Mouse (Mus musculus) megakaryocyte, embryonic 14.5 days (primary cell): ENCODE results near the gene Pprc1.

Experiments
- FLI1 ChIP-seq: IDR thresholded peaks from 2 replicates; pipeline ENCODE4 v1.6.1; 2012; ENCODE audit warnings: low read length, inconsistent platforms, mixed read lengths
- GATA1 ChIP-seq: IDR thresholded peaks from 3 replicates; pipeline ENCODE4 v1.6.1; 2012; ENCODE audit warnings: mixed read lengths, low read length, inconsistent platforms, borderline replicate concordance

DNA sequence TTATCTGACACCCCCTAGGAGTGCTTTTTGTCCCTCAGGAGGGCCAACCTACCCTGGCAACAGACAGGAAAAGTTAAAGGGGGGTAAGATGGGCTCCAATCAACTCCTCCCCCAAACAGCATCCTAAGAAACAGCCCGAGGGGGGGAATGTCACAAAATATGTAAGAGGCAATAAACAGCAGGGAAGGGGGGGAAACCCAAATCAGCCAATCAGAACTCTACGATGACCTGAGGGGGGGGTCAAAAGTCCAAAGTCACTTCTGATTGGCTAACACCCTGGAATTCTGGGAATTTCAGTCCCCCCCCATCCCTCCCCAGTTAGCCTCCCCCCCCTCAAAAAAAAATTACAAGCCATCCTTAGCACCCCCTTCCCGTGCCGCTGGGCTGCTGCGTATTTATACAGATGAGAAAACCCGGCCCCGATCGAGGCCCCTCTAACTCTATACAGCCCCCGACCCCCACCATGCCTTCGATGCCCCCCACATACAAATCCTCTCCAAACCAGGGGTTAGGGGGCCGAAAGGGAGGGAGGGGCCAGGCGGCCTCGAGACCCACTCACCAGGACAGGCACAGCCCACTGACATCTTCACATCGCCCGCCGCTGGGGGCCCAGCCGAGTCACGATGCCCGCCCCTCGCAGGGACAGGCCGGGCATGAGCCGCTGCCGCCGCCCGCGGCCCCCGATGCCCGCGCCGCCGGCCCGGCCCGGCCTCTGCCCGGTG, at the start of gene Pprc1:
- TF ChIP-seq GATA1, result no peak
- TF ChIP-seq FLI1, result no peak
